Mouse (Mus musculus): Measurements from ENCODE around the gene Lrrc75b. TPM values are rescaled to one million over a fixed set of nuclear protein-coding genes. Genes with fewer than 3 reads are reported as not detected.
"Not testable (repeated sequence)": the region's sequence is repeated elsewhere in the genome, so short reads cannot be mapped to it uniquely, and the experiment has no call there.

Gene Lrrc75b
- polyA plus RNA-seq, 1 experiment from 2014 or later = 6.6 TPM

GRCm38 (mm10) chr10:75551175-75551574 is 9.0 kb downstream of the Lrrc75b start:
- DNase-seq (ENCODE audit: low spot score) = no peak
- Histone ChIP-seq H3K4me3 (no peak overlapping the region), H3K4me1 (replicated peaks) (peaks cover 17% of the 10 kb centered on the region), H3K36me3 (0 out of 2 replicates have a peak, but pooled peaks cover 7% of the 10 kb centered on the region), H3K9me3 (no peaks in the 10 kb centered on the region), H3K27ac (no peak overlapping the region), H3K27me3 (ENCODE audit: insufficient read depth, poor library complexity, severe bottlenecking) (no peaks in the 10 kb centered on the region)
- 48% methylated on average over 12 of the region's 12 CpGs for WGBS

GRCm38 (mm10) chr10:75549886-75550285 is 10.2 kb downstream of the Lrrc75b start:
- Histone ChIP-seq H3K36me3 (0 out of 2 replicates have a peak, but pooled peaks cover 7% of the 10 kb centered on the region), H3K4me3 (no peak overlapping the region), H3K27ac (no peak overlapping the region), H3K4me1 (replicated peaks) (peaks cover 11% of the 10 kb centered on the region; the same call in 1 of the 2 replicates), H3K27me3 (ENCODE audit: insufficient read depth, poor library complexity, severe bottlenecking) (no peaks in the 10 kb centered on the region), H3K9me3 (peaks cover 10% of the 10 kb centered on the region)
- DNase-seq (ENCODE audit: low spot score) = no peak
- WGBS = 82% methylated on average over 7 of the region's 7 CpGs

DNA sequence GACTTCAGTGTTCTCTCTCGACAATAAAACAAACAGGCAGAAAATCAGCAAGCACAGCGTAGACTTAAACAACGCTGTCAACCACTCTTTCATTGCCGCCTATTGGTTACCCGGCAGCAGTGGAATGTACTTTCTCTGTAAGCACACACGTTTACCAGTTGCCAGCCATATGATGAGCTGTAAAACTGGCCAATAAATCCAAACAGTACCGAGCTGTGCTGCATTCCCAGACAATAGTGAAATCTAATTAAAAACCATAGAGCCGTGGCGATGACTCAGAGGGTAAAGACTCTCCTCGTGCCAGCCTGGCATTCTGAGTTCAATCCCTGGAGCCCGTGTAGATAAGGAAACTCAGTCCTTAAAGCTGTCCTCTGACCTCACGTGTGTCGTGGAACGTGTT is 11.6 kb downstream of the Lrrc75b start:
- Histone ChIP-seq H3K27me3 (ENCODE audit: insufficient read depth, poor library complexity, severe bottlenecking) (no peaks in the 10 kb centered on the region), H3K27ac (no peak overlapping the region), H3K36me3 (0 out of 2 replicates have a peak, but pooled peaks cover 1% of the 10 kb centered on the region), H3K9me3 (peaks cover 15% of the 10 kb centered on the region), H3K4me1 (replicated peaks) (peaks cover 11% of the 10 kb centered on the region; the same call in 1 of the 2 replicates), H3K4me3 (no peak overlapping the region)
- DNase-seq (ENCODE audit: low spot score) = no peak
- WGBS = 83% methylated on average over 14 of the region's 14 CpGs

- no peak for DNase-seq (ENCODE audit: low spot score)
- Histone ChIP-seq H3K9me3 (peaks cover 15% of the 10 kb centered on the region), H3K27ac (no peak overlapping the region), H3K4me3 (no peak overlapping the region), H3K36me3 (no peaks in the 10 kb centered on the region), H3K27me3 (ENCODE audit: insufficient read depth, poor library complexity, severe bottlenecking) (no peaks in the 10 kb centered on the region), H3K4me1 (replicated peaks) (peaks cover 8% of the 10 kb centered on the region; the same call in 1 of the 2 replicates)
- WGBS = 83% methylated on average over 7 of the region's 7 CpGs
Measured at GRCm38 (mm10) chr10:75547901-75548300, 12.2 kb downstream of the Lrrc75b start.

DNA sequence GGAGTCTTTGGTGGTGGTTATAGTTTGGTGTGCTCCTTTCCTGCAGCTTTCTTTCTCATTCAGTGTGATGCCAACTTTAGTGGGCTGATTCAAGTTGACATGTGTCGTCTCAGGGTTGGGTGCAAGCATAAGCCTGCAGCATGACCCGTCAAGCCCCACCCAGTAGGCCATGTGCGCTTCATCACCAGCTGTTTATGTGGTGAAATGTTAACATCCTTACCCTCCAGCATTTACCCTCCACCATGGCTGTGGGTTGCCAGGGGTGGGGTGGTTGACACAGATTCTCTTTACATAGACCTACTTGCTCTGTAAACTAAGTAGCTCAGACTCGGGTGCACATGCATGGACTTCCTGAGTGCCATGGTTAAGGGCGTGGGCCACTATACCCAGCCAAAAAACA is 24.0 kb downstream of the Lrrc75b start:
- peaks cover 55% of the 10 kb centered on the region for H3K36me3 ChIP-seq
- WGBS = 93% methylated on average over 5 of the region's 5 CpGs
- no peak overlapping the region for H3K27ac ChIP-seq
- H3K4me3 ChIP-seq = no peak overlapping the region
- no peaks in the 10 kb centered on the region for H3K27me3 ChIP-seq (ENCODE audit: insufficient read depth, poor library complexity, severe bottlenecking)
- no peaks in the 10 kb centered on the region for H3K9me3 ChIP-seq
- H3K4me1 ChIP-seq (replicated peaks) = no peaks in the 10 kb centered on the region
- no peak for DNase-seq (ENCODE audit: low spot score)

- WGBS = 89% methylated on average over 2 of the region's 2 CpGs
- H3K27me3 ChIP-seq (ENCODE audit: insufficient read depth, poor library complexity, severe bottlenecking) = no peaks in the 10 kb centered on the region
- no peak overlapping the region for H3K27ac ChIP-seq
- H3K9me3 ChIP-seq = no peaks in the 10 kb centered on the region
- H3K4me1 ChIP-seq (replicated peaks) = no peaks in the 10 kb centered on the region
- H3K36me3 ChIP-seq = peaks cover 62% of the 10 kb centered on the region
- no peak overlapping the region for H3K4me3 ChIP-seq
- no peak for DNase-seq (ENCODE audit: low spot score)
Measured at GRCm38 (mm10) chr10:75535423-75535822, 24.7 kb downstream of the Lrrc75b start.

GRCm38 (mm10) chr10:75534934-75535333 is 25.2 kb downstream of the Lrrc75b start:
- Histone ChIP-seq H3K27ac (no peak overlapping the region), H3K9me3 (no peaks in the 10 kb centered on the region), H3K36me3 (peaks cover 67% of the 10 kb centered on the region), H3K4me1 (replicated peaks) (no peaks in the 10 kb centered on the region), H3K4me3 (no peak overlapping the region), H3K27me3 (ENCODE audit: insufficient read depth, poor library complexity, severe bottlenecking) (no peaks in the 10 kb centered on the region)
- no peak for DNase-seq (ENCODE audit: low spot score)
- 95% methylated on average over 8 of the region's 8 CpGs for WGBS

GRCm38 (mm10) chr10:75534216-75534615 is 25.9 kb downstream of the Lrrc75b start:
- WGBS = 94% methylated on average over 8 of the region's 8 CpGs

DNA sequence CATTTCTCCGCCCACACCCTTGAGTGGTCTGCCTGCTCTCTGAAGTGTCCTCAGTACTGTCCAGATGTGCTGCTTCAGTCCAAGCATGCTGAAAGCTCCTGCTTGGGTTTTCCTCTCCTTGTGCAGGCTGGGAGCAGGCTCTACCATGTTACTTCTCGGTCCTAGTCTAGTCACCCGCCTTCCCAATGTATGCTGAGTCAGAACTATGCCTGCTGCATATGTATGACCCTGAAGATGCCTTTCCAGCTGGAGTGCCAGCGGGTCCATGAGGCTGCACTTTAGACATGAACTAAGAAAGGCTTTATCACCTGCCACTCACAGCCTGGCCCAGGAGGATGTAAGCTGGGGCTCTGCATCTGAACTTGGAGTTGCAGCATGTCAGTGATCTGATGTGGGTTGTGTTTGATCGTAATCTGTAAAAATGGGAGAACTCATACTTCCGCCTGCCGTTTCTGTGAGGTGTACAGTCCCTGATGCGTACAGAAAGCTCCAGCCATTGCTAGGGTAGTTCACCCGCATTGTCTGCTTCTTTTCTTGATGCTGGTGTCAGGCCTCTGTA is 28.5 kb downstream of the Lrrc75b start:
- 93% methylated on average over 9 of the region's 9 CpGs for WGBS
- H3K4me3 ChIP-seq = no peak overlapping the region
- no peak for DNase-seq (ENCODE audit: low spot score)

More at GRCm38 (mm10) chr10:75534216-75534615, 25.9 kb downstream of the Lrrc75b start:
- no peak for DNase-seq (ENCODE audit: low spot score)
- no peaks in the 10 kb centered on the region for H3K9me3 ChIP-seq
- no peak overlapping the region for H3K4me3 ChIP-seq
- no peaks in the 10 kb centered on the region for H3K4me1 ChIP-seq (replicated peaks)
- no peak overlapping the region for H3K27ac ChIP-seq
- peaks cover 72% of the 10 kb centered on the region for H3K36me3 ChIP-seq
- no peaks in the 10 kb centered on the region for H3K27me3 ChIP-seq (ENCODE audit: insufficient read depth, poor library complexity, severe bottlenecking)

DNA sequence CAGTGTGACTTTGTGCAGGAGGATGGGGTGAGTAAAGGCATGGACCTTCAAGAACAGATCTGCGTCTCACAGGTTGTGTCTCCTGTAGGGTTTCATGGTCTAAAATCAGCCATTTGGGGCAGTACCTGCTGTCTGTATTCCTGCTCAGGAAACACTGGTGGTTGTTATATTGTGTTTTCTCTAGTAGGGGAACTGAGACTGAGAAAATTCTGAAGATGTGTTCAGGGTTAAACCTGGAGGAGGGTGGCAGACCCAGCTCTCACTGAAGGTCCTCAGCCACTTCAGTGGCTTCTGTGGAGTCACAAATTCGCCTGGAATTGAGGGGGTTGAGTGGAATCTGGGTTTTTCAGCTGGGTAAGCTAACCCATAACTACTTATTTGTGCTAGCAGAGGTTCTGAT is 29.8 kb downstream of the Lrrc75b start:
- no peak overlapping the region for H3K27ac ChIP-seq
- no peaks in the 10 kb centered on the region for H3K27me3 ChIP-seq (ENCODE audit: insufficient read depth, poor library complexity, severe bottlenecking)
- no peaks in the 10 kb centered on the region for H3K9me3 ChIP-seq
- peaks cover 93% of the 10 kb centered on the region for H3K36me3 ChIP-seq
- no peak for DNase-seq (ENCODE audit: low spot score)
- no peak overlapping the region for H3K4me3 ChIP-seq
- 94% methylated on average over 2 of the region's 2 CpGs for WGBS
- H3K4me1 ChIP-seq (replicated peaks) = no peaks in the 10 kb centered on the region

More for the DNA sequence above, 28.5 kb downstream of the Lrrc75b start:
- Histone ChIP-seq H3K4me1 (replicated peaks) (no peaks in the 10 kb centered on the region), H3K36me3 (peaks cover 93% of the 10 kb centered on the region), H3K27me3 (ENCODE audit: insufficient read depth, poor library complexity, severe bottlenecking) (no peaks in the 10 kb centered on the region), H3K27ac (no peak overlapping the region), H3K9me3 (no peaks in the 10 kb centered on the region)

DNA sequence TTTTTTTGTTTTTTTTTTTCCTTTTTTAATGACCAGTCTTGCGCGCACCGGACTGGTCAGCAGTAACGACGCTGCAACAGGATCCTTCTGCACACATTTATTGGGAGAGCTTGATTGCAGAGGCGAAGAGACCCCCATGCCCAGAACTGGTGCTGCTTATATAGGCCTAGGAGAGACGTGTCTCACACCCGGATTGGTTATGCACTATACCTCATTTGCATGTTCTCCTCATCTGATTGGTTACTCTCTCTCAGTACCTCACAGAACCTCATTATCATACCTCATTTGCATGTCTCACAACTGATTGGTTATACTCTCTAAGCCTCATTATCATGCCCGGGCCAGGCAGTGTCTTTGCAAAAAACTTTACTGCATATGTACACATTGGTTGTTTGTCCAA is 34.7 kb downstream of the Lrrc75b start:
- not testable (repeated sequence) for DNase-seq (ENCODE audit: low spot score)
- 96% methylated on average over 9 of the region's 9 CpGs for WGBS
- H3K36me3 ChIP-seq = peaks cover 91% of the 10 kb centered on the region

DNA sequence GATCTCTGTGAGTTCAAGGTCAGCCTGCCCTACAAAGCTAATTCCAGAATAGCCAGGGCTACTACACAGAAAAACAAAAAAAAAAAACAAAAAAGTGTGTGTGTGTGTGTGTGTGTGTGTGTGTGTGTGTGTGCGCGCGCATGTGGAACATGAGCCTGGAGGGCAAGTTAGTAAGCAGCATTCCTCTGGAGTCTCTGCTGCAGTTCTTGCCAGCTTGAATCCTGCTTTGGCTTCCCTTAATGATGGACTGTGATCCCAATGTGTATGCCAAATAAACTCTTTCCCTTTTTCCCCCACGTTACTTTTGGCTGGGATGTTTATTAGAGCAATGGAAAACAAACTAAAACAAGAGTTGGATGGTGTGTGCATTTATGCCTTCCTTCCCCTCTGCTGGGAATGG is 38.5 kb downstream of the Lrrc75b start:
- Histone ChIP-seq H3K4me1 (replicated peaks) (peaks cover 16% of the 10 kb centered on the region), H3K9me3 (no peaks in the 10 kb centered on the region), H3K27me3 (ENCODE audit: insufficient read depth, poor library complexity, severe bottlenecking) (no peaks in the 10 kb centered on the region), H3K4me3 (no peak overlapping the region), H3K36me3 (peaks cover 76% of the 10 kb centered on the region), H3K27ac (no peak overlapping the region)
- DNase-seq (ENCODE audit: low spot score) = no peak
- 91% methylated on average over 4 of the region's 4 CpGs for WGBS

More for the DNA sequence above, 34.7 kb downstream of the Lrrc75b start:
- H3K27me3 ChIP-seq (ENCODE audit: insufficient read depth, poor library complexity, severe bottlenecking); H3K27ac ChIP-seq; H3K9me3 ChIP-seq; H3K4me3 ChIP-seq; H3K4me1 ChIP-seq (replicated peaks): not testable (repeated sequence)

DNA sequence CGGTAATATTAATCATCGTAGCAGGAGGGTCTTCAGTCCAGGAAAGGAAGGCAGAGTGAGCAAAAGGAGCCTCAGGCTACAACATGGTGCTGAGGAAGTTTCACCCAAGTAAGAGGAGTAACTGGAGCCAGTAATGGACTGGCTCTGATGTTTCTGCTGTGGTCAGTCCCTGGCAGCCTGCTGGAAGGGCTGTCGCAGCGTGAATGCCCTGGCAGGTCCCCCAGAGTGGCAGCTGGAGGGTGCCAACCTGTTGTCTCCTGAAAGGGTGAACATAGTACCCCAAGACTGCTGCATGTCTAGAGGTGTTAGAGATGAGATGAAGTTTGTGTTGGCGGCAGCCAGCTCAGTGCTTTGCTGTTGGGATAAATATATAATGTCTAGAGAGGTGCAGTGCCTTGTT is 39.5 kb downstream of the Lrrc75b start:
- no peak for DNase-seq (ENCODE audit: low spot score)
- Histone ChIP-seq H3K4me1 (replicated peaks) (peaks cover 26% of the 10 kb centered on the region), H3K36me3 (peaks cover 65% of the 10 kb centered on the region), H3K27ac (no peak overlapping the region), H3K9me3 (no peaks in the 10 kb centered on the region), H3K27me3 (ENCODE audit: insufficient read depth, poor library complexity, severe bottlenecking) (no peaks in the 10 kb centered on the region), H3K4me3 (no peak overlapping the region)
- WGBS = 95% methylated on average over 5 of the region's 5 CpGs

DNA sequence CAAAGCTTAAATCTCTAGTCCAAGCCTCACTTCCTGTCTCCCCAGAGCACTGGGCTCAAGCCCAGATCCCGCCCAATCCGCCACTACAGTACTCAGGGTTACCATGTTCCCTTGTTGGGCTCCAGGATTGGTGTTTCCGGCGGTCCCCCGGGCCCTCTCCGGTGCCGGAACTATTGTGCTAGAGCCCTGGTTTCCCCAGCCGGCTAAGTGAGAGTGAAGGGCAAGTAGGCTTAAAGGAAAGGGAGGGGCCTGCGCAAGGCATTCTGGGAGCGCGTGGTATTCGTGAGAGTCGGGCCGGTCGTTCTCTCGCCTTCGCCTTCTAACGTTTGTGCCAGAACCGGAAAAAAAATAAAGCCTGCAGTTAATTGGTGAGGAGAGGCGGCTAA is 42.4 kb downstream of the Lrrc75b start, which contains the start of gene Gucd1:
Gene Gucd1, minus strand, starts transcription at position 215 of the 386 bp plus-strand sequence.
- no peaks in the 10 kb centered on the region for H3K9me3 ChIP-seq
- H3K27ac ChIP-seq = peak within 1 kb of the TSS; percentile 96
- H3K27me3 ChIP-seq (ENCODE audit: insufficient read depth, poor library complexity, severe bottlenecking) = no peaks in the 10 kb centered on the region
- DNase-seq (ENCODE audit: low spot score) = peak; percentile 98
- peaks cover 37% of the 10 kb centered on the region for H3K36me3 ChIP-seq
- WGBS = under 1% methylated on average over 20 of the region's 20 CpGs
- peak within 1 kb of the TSS; percentile 86 for H3K4me3 ChIP-seq
- peaks cover 31% of the 10 kb centered on the region for H3K4me1 ChIP-seq (replicated peaks)
